Mouse (Mus musculus) intestine, postnatal 0 days (tissue): ENCODE measurements around the gene Gjd3. TPM values are rescaled to one million over a fixed set of nuclear protein-coding genes. Genes with fewer than 3 reads are reported as not detected.

ENCODE experiments used
- ATAC-seq: fragments of 200-750 bp; cut with Nextera tagmentation; 2 replicates; pipeline ENCODE4 v1.8.0; 2017; ENCODE audit warnings: mild to moderate bottlenecking, moderate TSS enrichment, moderate library complexity
- H3K27ac ChIP-seq: fragments of 300-500 bp; sonication (generic); 2 replicates; pipeline ENCODE4 v1.5.1; 2014; ENCODE audit warnings: mild to moderate bottlenecking, low read depth, low read length, moderate library complexity
- H3K27me3 ChIP-seq: fragments of 300-500 bp; sonication (generic); replicated peaks from 2 replicates; pipeline ENCODE4 v1.6.1; 2014; ENCODE audit warnings: low read length, mixed read lengths; ENCODE audit not compliant: control insufficient read depth, insufficient read depth
- H3K36me3 ChIP-seq: fragments of 300-500 bp; sonication (generic); 2 replicates; pipeline ENCODE4 v1.6.1; 2014; ENCODE audit warnings: mild to moderate bottlenecking, moderate library complexity; ENCODE audit not compliant: control insufficient read depth, insufficient read depth
- H3K4me1 ChIP-seq: fragments of 300-500 bp; sonication (generic); replicated peaks from 2 replicates; pipeline ENCODE4 v1.6.1; 2014; ENCODE audit warnings: antibody characterized with exemption, low read length, mixed read lengths; ENCODE audit not compliant: control insufficient read depth, insufficient read depth
- H3K4me2 ChIP-seq: fragments of 300-500 bp; sonication (generic); replicated peaks from 2 replicates; pipeline ENCODE4 v1.6.1; 2014; ENCODE audit warnings: low read depth, mild to moderate bottlenecking, moderate library complexity
- H3K4me3 ChIP-seq: fragments of 300-500 bp; sonication (generic); 2 replicates; pipeline ENCODE4 v1.5.1; 2014; ENCODE audit warnings: low read depth, low read length
- H3K9ac ChIP-seq: fragments of 300-500 bp; sonication (generic); 2 replicates; pipeline ENCODE4 v1.6.1; 2014; ENCODE audit warnings: mild to moderate bottlenecking, low read depth, low read length
- H3K9me3 ChIP-seq: fragments of 300-500 bp; sonication (generic); 2 replicates; pipeline ENCODE4 v1.6.1; 2016; ENCODE audit warnings: mixed run types; ENCODE audit not compliant: control insufficient read depth
- CTCF ChIP-seq: sonication (generic); IDR thresholded peaks from 2 replicates; pipeline ENCODE4 v1.5.1; 2016; ENCODE audit warnings: low read depth, mild to moderate bottlenecking, control low read depth, antibody characterized with exemption, moderate library complexity
- WGBS: fragments of 180-500 bp; shearing (Covaris S2); extraction: QIAGEN DNeasy Blood & Tissue Kit; methylation state at CpG from one replicate; pipeline ENCODE4 v1.1.7; 2014; 5-methylcytosine and 5-hydroxymethylcytosine counted together
- polyA plus RNA-seq: library from polyadenylated mRNA; unstranded; fragments of >200 nt; fragmentation: Nextera tagmentation; extraction: Ambion mirVana; gene quantifications from 2 replicates; pipeline ENCODE4 v1.2.1, GENCODE M21; 2015

Gjd3 gene
- polyA plus RNA-seq, 1 experiment from 2014 or later: 0.80 TPM

- H3K9me3 ChIP-seq: no peaks in the 10 kb centered on the region
- no peak for TF ChIP-seq CTCF
- H3K36me3 ChIP-seq: peaks cover 34% of the 10 kb centered on the region
- H3K27ac ChIP-seq: peak overlapping the region; percentile 81
- peak overlapping the region; percentile 81 for H3K4me3 ChIP-seq
- peak overlapping the region; percentile 48 for H3K9ac ChIP-seq
- peak; percentile 34 for ATAC-seq
- peaks cover 27% of the 10 kb centered on the region for H3K4me1 ChIP-seq
- 17% methylated on average over 15 of the region's 15 CpGs for WGBS
- H3K4me2 ChIP-seq: peak overlapping the region; percentile 98
- no peaks in the 10 kb centered on the region for H3K27me3 ChIP-seq
These were observed 18.0 kb downstream of the Gjd3 start for GRCm38 (mm10) chr11:98964616-98965415.

- Histone ChIP-seq H3K4me3 (peak overlapping the region; percentile 81), H3K4me2 (peak overlapping the region; percentile 98), H3K36me3 (peaks cover 29% of the 10 kb centered on the region), H3K27me3 (no peaks in the 10 kb centered on the region), H3K4me1 (peaks cover 24% of the 10 kb centered on the region), H3K9ac (peak overlapping the region; percentile 48), H3K9me3 (no peaks in the 10 kb centered on the region), H3K27ac (peak overlapping the region; percentile 81)
- ATAC-seq: no peak
- WGBS: 7% methylated on average over 6 of the region's 6 CpGs
- TF ChIP-seq CTCF: no peak
These were observed 18.6 kb downstream of the Gjd3 start for GRCm38 (mm10) chr11:98964201-98964615.

GRCm38 (mm10) chr11:98963191-98964021 is 19.4 kb downstream of the Gjd3 start:
- peak; percentile 77 for ATAC-seq
- H3K36me3 ChIP-seq: peaks cover 24% of the 10 kb centered on the region
- H3K27ac ChIP-seq: peak overlapping the region; percentile 81
- H3K9ac ChIP-seq: peak overlapping the region; percentile 48
- peak; percentile 27; the same call in 1 of the 2 replicates for TF ChIP-seq CTCF
- H3K27me3 ChIP-seq: no peaks in the 10 kb centered on the region
- H3K4me1 ChIP-seq: peaks cover 24% of the 10 kb centered on the region
- H3K4me3 ChIP-seq: peak overlapping the region; percentile 81
- H3K9me3 ChIP-seq: no peaks in the 10 kb centered on the region
- under 1% methylated on average over 31 of the region's 32 CpGs for WGBS
- peak overlapping the region; percentile 98 for H3K4me2 ChIP-seq

GRCm38 (mm10) chr11:98962421-98963095 is 20.3 kb downstream of the Gjd3 start:
- no peak for ATAC-seq
- H3K9me3 ChIP-seq: no peaks in the 10 kb centered on the region
- H3K27me3 ChIP-seq: no peaks in the 10 kb centered on the region
- peak overlapping the region; percentile 98 for H3K4me2 ChIP-seq
- 10% methylated on average over 12 of the region's 12 CpGs for WGBS
- peak overlapping the region; percentile 81 for H3K27ac ChIP-seq
- peak overlapping the region; percentile 48; the same call in 1 of the 2 replicates for H3K9ac ChIP-seq
- TF ChIP-seq CTCF: peak; percentile 21; the same call in 1 of the 2 replicates
- peak overlapping the region; percentile 81 for H3K4me3 ChIP-seq
- H3K36me3 ChIP-seq: peaks cover 16% of the 10 kb centered on the region
- H3K4me1 ChIP-seq: peaks cover 24% of the 10 kb centered on the region

- Histone ChIP-seq H3K4me3 (peak overlapping the region; percentile 81), H3K36me3 (peaks cover 8% of the 10 kb centered on the region), H3K27ac (no peak overlapping the region), H3K4me2 (peak overlapping the region; percentile 98), H3K9ac (peak overlapping the region; percentile 79), H3K4me1 (peaks cover 24% of the 10 kb centered on the region), H3K27me3 (no peaks in the 10 kb centered on the region), H3K9me3 (no peaks in the 10 kb centered on the region)
- ATAC-seq: no peak
- 6% methylated on average over 8 of the region's 8 CpGs for WGBS
- no peak for TF ChIP-seq CTCF
These were observed 21.1 kb downstream of the Gjd3 start for GRCm38 (mm10) chr11:98961766-98962165.
